Mouse (Mus musculus) spleen, adult 2 months (tissue): ENCODE data around the gene Nfkb1.

Source experiments
- CTCF ChIP-seq: fragments of 200-500 bp; IDR thresholded peaks from 2 replicates; pipeline ENCODE4 v1.5.1; 2011; ENCODE audit warnings: mild to moderate bottlenecking, inconsistent platforms; ENCODE audit not compliant: insufficient read depth, insufficient read length, insufficient replicate concordance; ENCODE audit errors: extremely low read depth
- POLR2A ChIP-seq: fragments of 200-500 bp; IDR thresholded peaks from 2 replicates; pipeline ENCODE4 v1.6.1; 2011; ENCODE audit warnings: low read depth, low read length, inconsistent platforms

- TF ChIP-seq CTCF: no peak
- no peak for TF ChIP-seq POLR2A
These were observed 4.9 kb downstream of the Nfkb1 start for GRCm38 (mm10) chr3:135686419-135686818.
